Mouse (Mus musculus) megakaryocyte-erythroid progenitor cell, adult 5-6 weeks (primary cell): ENCODE results near the gene Ank. TPM values are rescaled to one million over a fixed set of nuclear protein-coding genes. Genes with fewer than 3 reads are reported as not detected.
A peak's percentile ranks its signal among the peaks of the same experiment; 100 is the strongest.

Experiments
- ATAC-seq: replicated peaks from 2 replicates; pipeline ENCODE4 v1.8.0; 2016; ENCODE audit warnings: mild to moderate bottlenecking, inconsistent platforms; ENCODE audit not compliant: severe bottlenecking, poor library complexity, low FRiP score, low TSS enrichment
- total RNA-seq, 2 experiments: library from RNA; stranded (forward) in 1 of 2; stranded (reverse) in 1 of 2; fragments of 200-1000, 215-1000 nt in 1 of 2; fragments of >200 nt in 1 of 2; fragmentation: Nextera tagmentation in 1 of 2; gene quantifications; 2 replicates each; pipeline ENCODE4 v1.2.3; 2014 to 2017

Ank gene
- total RNA-seq, 2 experiments from 2014 or later = 29.0 to 61.0 TPM

GRCm38 (mm10) chr15:27492156-27492555 lies 25.7 kb downstream of the Ank start:
- no peak for ATAC-seq

GRCm38 (mm10) chr15:27492734-27493133 lies 26.3 kb downstream of the Ank start:
- ATAC-seq = no peak

GRCm38 (mm10) chr15:27493516-27493915 lies 27.0 kb downstream of the Ank start:
- ATAC-seq = no peak

- ATAC-seq = no peak
Observed at GRCm38 (mm10) chr15:27495981-27496401, 29.5 kb downstream of the Ank start.

- peak; percentile 77 for ATAC-seq
Observed at GRCm38 (mm10) chr15:27496596-27497299, 30.3 kb downstream of the Ank start.

GRCm38 (mm10) chr15:27497300-27497997 lies 31.0 kb downstream of the Ank start:
- peak; percentile 32 for ATAC-seq

- no peak for ATAC-seq
Observed at GRCm38 (mm10) chr15:27498078-27498477, 31.6 kb downstream of the Ank start.

- ATAC-seq = no peak
Observed at GRCm38 (mm10) chr15:27500390-27500789, 33.9 kb downstream of the Ank start.

GRCm38 (mm10) chr15:27502338-27502737 lies 35.9 kb downstream of the Ank start:
- no peak for ATAC-seq

- no peak for ATAC-seq
Observed at GRCm38 (mm10) chr15:27503221-27503620, 36.7 kb downstream of the Ank start.

- ATAC-seq = peak; percentile 44
Observed at GRCm38 (mm10) chr15:27503801-27504730, 37.6 kb downstream of the Ank start.

- ATAC-seq = peak; percentile 75
Observed at GRCm38 (mm10) chr15:27506127-27506886, 39.8 kb downstream of the Ank start.

- no peak for ATAC-seq
Observed at GRCm38 (mm10) chr15:27506893-27507596, 40.6 kb downstream of the Ank start.

- no peak for ATAC-seq
Observed at GRCm38 (mm10) chr15:27508169-27508568, 41.7 kb downstream of the Ank start.

GRCm38 (mm10) chr15:27508982-27509381 lies 42.5 kb downstream of the Ank start:
- ATAC-seq = no peak

GRCm38 (mm10) chr15:27516927-27517326 lies 50.5 kb downstream of the Ank start:
- ATAC-seq = no peak

- ATAC-seq = no peak
Observed at GRCm38 (mm10) chr15:27518026-27518425, 51.5 kb downstream of the Ank start.

GRCm38 (mm10) chr15:27519857-27520256 lies 53.4 kb downstream of the Ank start:
- ATAC-seq = no peak
